Mouse (Mus musculus): ENCODE measurements at regions not wholly inside any gene's neighbourhood (a gene's known extent, or its start where the extent isn't known, plus 50 kb on each side); places are given as distances from the start of the nearest gene placed in this dataset.

- DNase-seq (ENCODE audit: low read depth, low spot score) = no peak
Observed at GRCm38 (mm10) chr11:24226755-24227154, 148.9 kb downstream of the Bcl11a start.

GRCm38 (mm10) chr11:24233376-24233775 lies 155.5 kb downstream of the Bcl11a start:
- DNase-seq (ENCODE audit: low read depth, low spot score) = no peak

GRCm38 (mm10) chr11:24233821-24234220 lies 156.0 kb downstream of the Bcl11a start:
- no peak for DNase-seq (ENCODE audit: low read depth, low spot score)

- DNase-seq (ENCODE audit: low read depth, low spot score) = no peak
Observed at GRCm38 (mm10) chr11:24234422-24234821, 156.6 kb downstream of the Bcl11a start.

GRCm38 (mm10) chr11:24235326-24235725 lies 157.5 kb downstream of the Bcl11a start:
- no peak for DNase-seq (ENCODE audit: low read depth, low spot score)

GRCm38 (mm10) chr11:24239631-24240030 lies 161.8 kb downstream of the Bcl11a start:
- no peak for DNase-seq (ENCODE audit: low read depth, low spot score)

GRCm38 (mm10) chr11:24242096-24242495 lies 164.2 kb downstream of the Bcl11a start:
- DNase-seq (ENCODE audit: low read depth, low spot score) = no peak

GRCm38 (mm10) chr11:24242888-24243287 lies 165.0 kb downstream of the Bcl11a start:
- no peak for DNase-seq (ENCODE audit: low read depth, low spot score)

GRCm38 (mm10) chr11:24245390-24245789 lies 167.5 kb downstream of the Bcl11a start:
- DNase-seq (ENCODE audit: low read depth, low spot score) = no peak

- no peak for DNase-seq (ENCODE audit: low read depth, low spot score)
Observed at GRCm38 (mm10) chr11:24246314-24246713, 168.5 kb downstream of the Bcl11a start.

- DNase-seq (ENCODE audit: low read depth, low spot score) = no peak
Observed at GRCm38 (mm10) chr11:24247285-24247684, 169.4 kb downstream of the Bcl11a start.

- no peak for DNase-seq (ENCODE audit: low read depth, low spot score)
Observed at GRCm38 (mm10) chr11:24251516-24251915, 173.7 kb downstream of the Bcl11a start.

- DNase-seq (ENCODE audit: low read depth, low spot score) = no peak
Observed at GRCm38 (mm10) chr11:24255201-24256060, 177.6 kb downstream of the Bcl11a start.

GRCm38 (mm10) chr11:24257741-24258140 lies 179.9 kb downstream of the Bcl11a start:
- DNase-seq (ENCODE audit: low read depth, low spot score) = no peak

GRCm38 (mm10) chr11:24258340-24258739 lies 180.5 kb downstream of the Bcl11a start:
- DNase-seq (ENCODE audit: low read depth, low spot score) = no peak

GRCm38 (mm10) chr11:24259668-24260067 lies 181.8 kb downstream of the Bcl11a start:
- no peak for DNase-seq (ENCODE audit: low read depth, low spot score)

- DNase-seq (ENCODE audit: low read depth, low spot score) = no peak
Observed at GRCm38 (mm10) chr11:24269046-24269445, 191.2 kb downstream of the Bcl11a start.

GRCm38 (mm10) chr11:24281628-24282027 lies 203.8 kb downstream of the Bcl11a start:
- DNase-seq (ENCODE audit: low read depth, low spot score) = no peak

GRCm38 (mm10) chr11:24282556-24282955 lies 204.7 kb downstream of the Bcl11a start:
- DNase-seq (ENCODE audit: low read depth, low spot score) = no peak

GRCm38 (mm10) chr11:24286129-24287108 lies 208.6 kb downstream of the Bcl11a start:
- no peak for DNase-seq (ENCODE audit: low read depth, low spot score)

- DNase-seq (ENCODE audit: low read depth, low spot score) = no peak
Observed at GRCm38 (mm10) chr11:24293209-24293608, 215.4 kb downstream of the Bcl11a start.

- DNase-seq (ENCODE audit: low read depth, low spot score) = no peak
Observed at GRCm38 (mm10) chr11:24293860-24294531, 216.1 kb downstream of the Bcl11a start.

All from embryo, embryonic 11.5 days (tissue).